Mouse (Mus musculus): ENCODE results near the gene Dynlrb2. TPM values are rescaled to one million over a fixed set of nuclear protein-coding genes. Genes with fewer than 3 reads are reported as not detected.

Gene Dynlrb2
- 5.9 and 7.1 TPM in 2 replicates for polyA plus RNA-seq (2015; fragmentation: Nextera tagmentation; extraction: Ambion mirVana)

DNA sequence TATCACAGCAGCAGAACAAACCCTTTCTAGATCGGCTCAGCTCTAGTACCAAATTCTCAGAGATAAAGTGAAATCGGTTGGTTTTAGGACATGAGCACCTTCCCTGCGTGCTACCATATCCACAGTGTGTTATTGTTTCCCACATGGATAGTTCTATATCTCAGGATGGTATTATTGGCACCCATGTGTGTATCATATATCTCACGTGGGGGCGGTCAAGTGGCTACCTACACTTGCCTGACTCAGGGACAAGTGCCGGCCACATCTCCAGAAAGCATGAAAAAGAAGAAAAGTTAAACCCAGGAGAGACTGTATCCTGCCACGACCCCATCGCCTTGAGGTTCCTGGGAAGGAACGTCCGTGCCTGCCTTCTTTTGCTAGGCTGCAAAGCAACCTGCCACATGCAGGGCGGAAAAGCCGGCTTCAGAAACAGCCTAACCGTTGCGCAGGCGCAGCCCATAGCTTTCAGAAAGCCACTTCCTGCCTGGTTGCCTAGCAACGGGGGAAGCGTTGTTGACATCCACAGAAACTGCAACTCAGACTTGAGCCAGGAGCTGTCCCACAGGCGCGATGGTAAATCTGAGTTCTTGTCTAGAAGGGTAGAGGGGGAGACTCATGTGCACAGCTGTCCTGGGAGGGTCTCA, at the start of gene Dynlrb2:
Gene Dynlrb2 (plus strand): TSS at position 498 of the 644 bp plus-strand sequence.
- H3K27me3 ChIP-seq (replicated peaks; ENCODE audit: control insufficient read depth, insufficient read depth, low read length): no peaks in the 10 kb centered on the region
- H3K27ac ChIP-seq (ENCODE audit: low read length): peak within 1 kb of the TSS; percentile 31; the same call in 1 of the 2 replicates
- peak within 1 kb of the TSS; percentile 47 for H3K4me3 ChIP-seq (replicated peaks; ENCODE audit: low read length)
- 9% methylated on average over 19 of the region's 19 CpGs for WGBS
- H3K9ac ChIP-seq (replicated peaks; ENCODE audit: low read depth, low read length): peak within 1 kb of the TSS; percentile 62
- ATAC-seq: peak; percentile 99
- no peaks in the 10 kb centered on the region for H3K9me3 ChIP-seq (ENCODE audit: control insufficient read depth, low read length)
- peaks cover 6% of the 10 kb centered on the region for H3K4me1 ChIP-seq (replicated peaks; ENCODE audit: control insufficient read depth, insufficient read depth, low read length)
- H3K36me3 ChIP-seq (ENCODE audit: control insufficient read depth, insufficient read depth): no peaks in the 10 kb centered on the region
- peak within 1 kb of the TSS; percentile 87 for H3K4me2 ChIP-seq (ENCODE audit: low read length)

- Histone ChIP-seq H3K4me1 (replicated peaks; ENCODE audit: control insufficient read depth, insufficient read depth, low read length) (no peaks in the 10 kb centered on the region), H3K27ac (ENCODE audit: low read length) (no peak overlapping the region), H3K36me3 (ENCODE audit: control insufficient read depth, insufficient read depth) (no peaks in the 10 kb centered on the region), H3K4me3 (replicated peaks; ENCODE audit: low read length) (no peak overlapping the region), H3K27me3 (replicated peaks; ENCODE audit: control insufficient read depth, insufficient read depth, low read length) (no peaks in the 10 kb centered on the region), H3K9me3 (ENCODE audit: control insufficient read depth, low read length) (no peaks in the 10 kb centered on the region), H3K4me2 (ENCODE audit: low read length) (no peak overlapping the region), H3K9ac (replicated peaks; ENCODE audit: low read depth, low read length) (no peak overlapping the region)
- 79% methylated on average over 11 of the region's 11 CpGs for WGBS
- no peak for ATAC-seq
These were observed 46.2 kb upstream of the Dynlrb2 start for GRCm38 (mm10) chr8:116458569-116458968.

DNA sequence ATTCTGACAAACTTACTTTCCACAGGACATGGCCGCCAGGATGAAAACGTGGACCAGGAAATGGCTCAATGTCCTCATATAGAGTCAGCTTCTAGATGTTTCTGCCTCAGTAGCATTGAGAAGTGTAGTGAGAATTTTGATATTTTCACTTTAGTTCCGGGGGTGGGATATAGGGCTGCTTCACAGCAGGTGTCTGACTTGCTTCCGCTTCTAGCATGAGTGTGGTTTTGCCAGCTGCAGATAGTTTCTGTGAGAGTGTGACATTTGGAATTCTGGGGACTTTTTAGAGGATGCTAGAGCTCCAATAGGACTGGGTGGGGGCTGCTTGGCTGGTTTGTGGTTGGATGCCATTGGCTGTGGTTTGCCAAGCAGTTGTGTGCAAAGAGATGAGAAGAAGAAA, 43.3 kb upstream of the Dynlrb2 start:
- Histone ChIP-seq H3K9me3 (ENCODE audit: control insufficient read depth, low read length) (no peaks in the 10 kb centered on the region), H3K4me2 (ENCODE audit: low read length) (no peak overlapping the region), H3K36me3 (ENCODE audit: control insufficient read depth, insufficient read depth) (no peaks in the 10 kb centered on the region), H3K4me1 (replicated peaks; ENCODE audit: control insufficient read depth, insufficient read depth, low read length) (no peaks in the 10 kb centered on the region), H3K4me3 (replicated peaks; ENCODE audit: low read length) (no peak overlapping the region), H3K9ac (replicated peaks; ENCODE audit: low read depth, low read length) (no peak overlapping the region), H3K27me3 (replicated peaks; ENCODE audit: control insufficient read depth, insufficient read depth, low read length) (no peaks in the 10 kb centered on the region), H3K27ac (ENCODE audit: low read length) (no peak overlapping the region)
- WGBS: 88% methylated on average over 4 of the region's 4 CpGs
- no peak for ATAC-seq

DNA sequence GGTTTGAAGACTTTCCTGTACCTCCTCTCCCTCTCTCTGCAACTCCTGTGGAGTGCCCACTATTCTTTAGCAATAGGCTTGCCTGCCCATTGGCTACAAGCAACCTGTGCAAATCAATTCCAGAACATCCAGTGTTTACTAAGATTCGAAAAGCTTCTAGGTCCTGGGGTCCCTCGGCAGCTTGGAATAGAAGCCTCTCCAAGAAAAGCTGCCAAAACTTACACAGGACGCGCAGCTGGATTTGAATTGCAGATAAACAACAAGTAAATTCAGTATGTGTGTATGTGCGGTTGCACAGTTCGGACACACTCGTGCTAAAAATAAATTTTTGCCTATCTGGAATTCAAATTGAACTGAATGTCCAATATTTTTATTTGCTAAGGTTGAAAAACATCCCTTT, 38.2 kb upstream of the Dynlrb2 start:
- Histone ChIP-seq H3K4me3 (replicated peaks; ENCODE audit: low read length) (no peak overlapping the region), H3K27me3 (replicated peaks; ENCODE audit: control insufficient read depth, insufficient read depth, low read length) (no peaks in the 10 kb centered on the region), H3K9ac (replicated peaks; ENCODE audit: low read depth, low read length) (no peak overlapping the region), H3K27ac (ENCODE audit: low read length) (no peak overlapping the region), H3K36me3 (ENCODE audit: control insufficient read depth, insufficient read depth) (no peaks in the 10 kb centered on the region), H3K4me2 (ENCODE audit: low read length) (no peak overlapping the region), H3K4me1 (replicated peaks; ENCODE audit: control insufficient read depth, insufficient read depth, low read length) (no peaks in the 10 kb centered on the region), H3K9me3 (ENCODE audit: control insufficient read depth, low read length) (no peaks in the 10 kb centered on the region)
- WGBS: 83% methylated on average over 7 of the region's 7 CpGs
- ATAC-seq: no peak

DNA sequence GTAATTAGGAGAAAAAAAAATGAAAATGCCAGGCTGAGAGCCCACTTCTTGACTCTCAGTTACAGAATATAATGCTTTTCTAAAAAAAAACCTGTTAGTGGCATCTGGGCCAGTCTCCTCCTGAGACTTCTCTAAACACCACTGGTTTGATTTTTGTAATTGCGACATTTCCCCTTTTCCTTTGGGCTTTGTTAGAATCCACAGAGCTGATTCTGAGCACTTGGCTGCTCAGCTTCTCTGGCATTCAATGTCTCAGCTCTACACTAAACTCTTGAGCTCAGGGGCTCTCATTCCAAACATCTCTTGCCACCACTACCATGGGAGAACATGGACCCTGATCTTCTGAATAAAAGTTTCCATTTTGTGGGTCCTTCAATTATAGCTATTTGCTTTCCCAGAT, 37.7 kb upstream of the Dynlrb2 start:
- no peak overlapping the region for H3K27ac ChIP-seq (ENCODE audit: low read length)
- 72% methylated on average over 1 of the region's 1 CpGs for WGBS
- ATAC-seq: no peak

GRCm38 (mm10) chr8:116477941-116478340, 26.8 kb upstream of the Dynlrb2 start:
- H3K36me3 ChIP-seq (ENCODE audit: control insufficient read depth, insufficient read depth): no peaks in the 10 kb centered on the region
- ATAC-seq: no peak
- no peak overlapping the region for H3K27ac ChIP-seq (ENCODE audit: low read length)
- H3K4me3 ChIP-seq (replicated peaks; ENCODE audit: low read length): no peak overlapping the region
- no peak overlapping the region for H3K4me2 ChIP-seq (ENCODE audit: low read length)
- no peaks in the 10 kb centered on the region for H3K4me1 ChIP-seq (replicated peaks; ENCODE audit: control insufficient read depth, insufficient read depth, low read length)
- H3K9me3 ChIP-seq (ENCODE audit: control insufficient read depth, low read length): no peaks in the 10 kb centered on the region
- whole genome bisulfite sequencing: 87% methylated on average over 9 of the region's 9 CpGs
- no peak overlapping the region for H3K9ac ChIP-seq (replicated peaks; ENCODE audit: low read depth, low read length)
- no peaks in the 10 kb centered on the region for H3K27me3 ChIP-seq (replicated peaks; ENCODE audit: control insufficient read depth, insufficient read depth, low read length)

More for the DNA sequence above, 37.7 kb upstream of the Dynlrb2 start:
- no peaks in the 10 kb centered on the region for H3K27me3 ChIP-seq (replicated peaks; ENCODE audit: control insufficient read depth, insufficient read depth, low read length)
- H3K4me3 ChIP-seq (replicated peaks; ENCODE audit: low read length): no peak overlapping the region
- no peaks in the 10 kb centered on the region for H3K4me1 ChIP-seq (replicated peaks; ENCODE audit: control insufficient read depth, insufficient read depth, low read length)
- H3K36me3 ChIP-seq (ENCODE audit: control insufficient read depth, insufficient read depth): no peaks in the 10 kb centered on the region
- H3K9me3 ChIP-seq (ENCODE audit: control insufficient read depth, low read length): no peaks in the 10 kb centered on the region
- no peak overlapping the region for H3K9ac ChIP-seq (replicated peaks; ENCODE audit: low read depth, low read length)
- no peak overlapping the region for H3K4me2 ChIP-seq (ENCODE audit: low read length)

DNA sequence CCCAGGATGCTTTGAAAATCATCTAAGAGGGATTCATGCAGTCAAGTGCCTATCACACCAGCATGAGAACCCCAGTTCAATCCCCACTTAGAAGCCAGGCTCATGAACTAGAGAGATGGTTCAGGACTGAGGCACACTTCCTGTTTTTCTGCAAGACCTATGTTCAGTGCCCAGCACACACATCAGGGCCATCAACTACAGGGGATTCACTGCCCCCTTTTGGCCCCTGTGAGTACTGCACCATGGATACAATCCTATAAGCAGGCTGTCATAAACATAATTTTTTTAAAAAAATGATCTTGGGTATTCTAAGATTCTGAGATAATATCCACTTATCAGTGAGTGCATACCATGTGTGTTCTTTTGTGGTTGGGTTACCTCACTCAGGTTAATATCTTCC, 26.1 kb upstream of the Dynlrb2 start:
- no peak overlapping the region for H3K27ac ChIP-seq (ENCODE audit: low read length)
- H3K4me2 ChIP-seq (ENCODE audit: low read length): no peak overlapping the region
- no peak for ATAC-seq
- no peak overlapping the region for H3K9ac ChIP-seq (replicated peaks; ENCODE audit: low read depth, low read length)
- H3K4me3 ChIP-seq (replicated peaks; ENCODE audit: low read length): no peak overlapping the region
- no peaks in the 10 kb centered on the region for H3K9me3 ChIP-seq (ENCODE audit: control insufficient read depth, low read length)
- 0 out of 2 replicates have a peak, but pooled peaks cover 2% of the 10 kb centered on the region for H3K4me1 ChIP-seq (replicated peaks; ENCODE audit: control insufficient read depth, insufficient read depth, low read length)
- no peaks in the 10 kb centered on the region for H3K27me3 ChIP-seq (replicated peaks; ENCODE audit: control insufficient read depth, insufficient read depth, low read length)
- no peaks in the 10 kb centered on the region for H3K36me3 ChIP-seq (ENCODE audit: control insufficient read depth, insufficient read depth)

- 23% methylated on average over 7 of the region's 7 CpGs for WGBS
- Histone ChIP-seq H3K27ac (ENCODE audit: low read length) (no peak overlapping the region), H3K9ac (replicated peaks; ENCODE audit: low read depth, low read length) (no peak overlapping the region), H3K36me3 (ENCODE audit: control insufficient read depth, insufficient read depth) (no peaks in the 10 kb centered on the region), H3K4me3 (replicated peaks; ENCODE audit: low read length) (no peak overlapping the region), H3K9me3 (ENCODE audit: control insufficient read depth, low read length) (no peaks in the 10 kb centered on the region), H3K4me1 (replicated peaks; ENCODE audit: control insufficient read depth, insufficient read depth, low read length) (0 out of 2 replicates have a peak, but pooled peaks cover 3% of the 10 kb centered on the region), H3K27me3 (replicated peaks; ENCODE audit: control insufficient read depth, insufficient read depth, low read length) (no peaks in the 10 kb centered on the region), H3K4me2 (ENCODE audit: low read length) (no peak overlapping the region)
- ATAC-seq: 0 out of 2 replicates have a peak, but pooled peaks have one; percentile 28
These were observed 23.9 kb upstream of the Dynlrb2 start for GRCm38 (mm10) chr8:116480894-116481293.

- no peaks in the 10 kb centered on the region for H3K36me3 ChIP-seq (ENCODE audit: control insufficient read depth, insufficient read depth)
- no peak overlapping the region for H3K9ac ChIP-seq (replicated peaks; ENCODE audit: low read depth, low read length)
- ATAC-seq: no peak
- no peak overlapping the region for H3K4me3 ChIP-seq (replicated peaks; ENCODE audit: low read length)
- no peak overlapping the region for H3K27ac ChIP-seq (ENCODE audit: low read length)
- H3K27me3 ChIP-seq (replicated peaks; ENCODE audit: control insufficient read depth, insufficient read depth, low read length): no peaks in the 10 kb centered on the region
- no peak overlapping the region for H3K4me2 ChIP-seq (ENCODE audit: low read length)
- 29% methylated on average over 3 of the region's 3 CpGs for WGBS
- 0 out of 2 replicates have a peak, but pooled peaks cover 3% of the 10 kb centered on the region for H3K4me1 ChIP-seq (replicated peaks; ENCODE audit: control insufficient read depth, insufficient read depth, low read length)
- no peaks in the 10 kb centered on the region for H3K9me3 ChIP-seq (ENCODE audit: control insufficient read depth, low read length)
These were observed 22.0 kb upstream of the Dynlrb2 start for GRCm38 (mm10) chr8:116482738-116483137.

All from forebrain, embryonic 16.5 days (tissue).